Mouse (Mus musculus) induced T-regulatory cell, adult 2 months (primary cell): ENCODE results near the gene Lrrc49.

Source experiments
- DNase-seq: peaks from one replicate; pipeline ENCODE4 v3.0.0-alpha.2; 2012; ENCODE audit warnings: low read depth

Lrrc49 gene

DNA sequence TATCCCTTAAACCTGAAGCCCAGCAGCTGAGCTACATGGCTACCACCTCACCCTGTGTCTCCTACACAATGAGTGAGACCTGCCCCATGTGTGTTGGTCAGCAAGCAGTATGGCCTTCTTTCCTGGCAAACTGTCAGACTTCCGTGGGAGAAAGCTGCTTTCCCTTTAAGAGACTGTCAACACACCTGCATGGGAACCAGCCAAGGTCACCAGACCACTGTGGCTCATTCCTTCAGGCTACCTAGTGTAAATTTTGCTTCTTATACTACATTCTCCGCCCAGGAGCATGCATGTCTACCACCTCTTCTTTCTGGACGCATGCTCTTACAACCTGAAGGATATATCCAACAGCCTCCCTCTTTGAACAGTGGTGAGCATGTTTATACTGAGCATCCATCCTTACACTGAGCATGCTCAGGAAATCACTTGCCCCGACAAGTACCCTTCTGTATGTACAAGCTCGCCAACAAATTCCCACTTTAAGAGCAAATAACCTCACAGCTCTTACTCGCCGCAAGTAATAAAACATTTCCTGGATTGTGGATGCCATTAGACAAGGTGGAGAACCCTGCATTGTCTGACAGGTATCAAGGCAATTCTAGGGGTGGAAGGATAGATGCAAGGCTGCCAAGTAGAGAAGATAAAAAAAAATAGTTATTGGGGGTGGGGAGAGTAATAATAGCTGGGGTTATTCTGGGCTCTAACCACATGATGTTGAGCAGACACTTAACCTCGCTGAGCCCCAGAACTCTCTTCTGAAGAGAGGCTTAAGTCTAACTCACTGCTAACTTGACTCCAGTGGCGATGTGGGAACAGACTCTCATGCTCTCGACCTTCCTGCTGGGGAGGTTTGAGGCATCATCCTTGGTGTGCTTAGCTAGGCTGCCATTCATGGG lies 158.4 kb downstream of the Lrrc49 start:
- DNase-seq: no peak

DNA sequence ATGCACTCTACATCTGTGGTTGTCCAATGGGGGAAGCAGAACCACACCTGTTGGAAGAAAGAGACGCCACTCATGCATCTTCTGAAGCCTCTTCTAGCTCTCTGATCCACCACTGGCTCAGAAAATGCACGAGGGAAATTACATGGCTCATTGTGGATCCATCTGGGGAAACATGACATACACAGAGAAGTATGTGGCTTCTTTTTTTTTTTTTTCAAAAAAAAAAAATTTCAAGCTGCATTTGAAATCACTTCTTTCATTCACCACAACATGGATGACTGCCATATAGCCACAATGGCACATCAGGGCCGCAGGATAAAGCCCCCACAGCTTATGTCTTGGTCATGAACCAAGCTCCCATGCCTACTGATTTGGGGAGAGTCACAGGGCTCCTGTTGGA lies 159.7 kb downstream of the Lrrc49 start:
- DNase-seq: no peak

DNA sequence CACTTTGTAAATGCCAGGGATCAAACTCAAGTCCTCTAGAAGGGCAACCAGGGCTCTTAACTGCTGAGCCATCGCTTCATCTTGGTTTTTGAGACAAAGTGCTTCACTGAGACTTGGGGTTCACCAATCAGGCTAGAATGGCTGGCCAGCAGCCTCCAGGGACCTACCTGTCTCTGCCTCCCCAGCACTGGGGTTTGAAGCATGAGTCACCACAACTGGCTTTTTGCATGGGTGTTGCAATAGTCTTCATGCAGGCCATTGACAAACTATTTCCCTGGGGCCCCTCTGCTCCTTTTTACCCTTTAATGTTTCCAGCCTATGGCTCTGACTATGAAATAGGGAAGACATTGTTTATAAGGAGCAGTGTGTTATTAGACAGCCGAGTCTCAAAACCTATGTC lies 160.1 kb downstream of the Lrrc49 start:
- DNase-seq: no peak

DNA sequence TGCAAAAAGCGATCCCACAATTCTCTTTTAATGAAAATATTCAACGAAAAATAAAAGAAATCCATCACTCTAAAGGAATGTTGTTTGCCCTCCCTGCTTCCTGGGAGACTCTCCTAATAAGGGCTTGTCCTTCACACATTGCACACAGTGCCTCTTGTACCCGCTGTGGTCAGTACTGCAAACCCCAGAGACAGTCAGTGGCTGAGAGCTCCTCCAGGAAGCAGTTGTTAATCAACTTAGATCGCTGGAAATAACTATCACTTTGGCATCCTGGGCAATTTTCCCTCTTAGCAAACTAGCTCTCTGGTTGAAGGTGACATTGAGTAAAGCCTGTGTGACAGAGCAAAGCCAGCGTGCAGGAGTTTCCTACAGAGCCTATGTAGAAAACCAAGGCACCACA lies 160.9 kb downstream of the Lrrc49 start:
- DNase-seq: no peak

DNA sequence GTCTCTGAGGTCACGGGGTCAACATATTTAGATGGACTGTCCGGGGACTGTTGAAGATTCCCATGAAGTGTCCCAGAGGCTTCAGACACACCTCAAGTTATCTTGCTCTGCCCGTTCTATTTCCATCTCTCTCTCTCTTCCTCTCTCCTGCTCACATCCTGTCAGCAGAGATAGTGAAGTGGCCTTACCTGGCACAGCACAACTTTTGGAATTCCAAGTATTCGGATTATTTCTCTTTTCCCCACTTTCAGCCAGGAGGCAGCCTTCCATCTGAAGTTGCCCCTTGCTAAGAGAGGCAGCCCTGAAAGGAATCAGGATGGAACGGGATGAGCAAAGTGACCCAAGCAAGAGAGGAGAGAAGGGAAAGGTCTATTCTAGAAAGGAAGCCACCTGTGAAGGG lies 161.8 kb downstream of the Lrrc49 start:
- no peak for DNase-seq

DNA sequence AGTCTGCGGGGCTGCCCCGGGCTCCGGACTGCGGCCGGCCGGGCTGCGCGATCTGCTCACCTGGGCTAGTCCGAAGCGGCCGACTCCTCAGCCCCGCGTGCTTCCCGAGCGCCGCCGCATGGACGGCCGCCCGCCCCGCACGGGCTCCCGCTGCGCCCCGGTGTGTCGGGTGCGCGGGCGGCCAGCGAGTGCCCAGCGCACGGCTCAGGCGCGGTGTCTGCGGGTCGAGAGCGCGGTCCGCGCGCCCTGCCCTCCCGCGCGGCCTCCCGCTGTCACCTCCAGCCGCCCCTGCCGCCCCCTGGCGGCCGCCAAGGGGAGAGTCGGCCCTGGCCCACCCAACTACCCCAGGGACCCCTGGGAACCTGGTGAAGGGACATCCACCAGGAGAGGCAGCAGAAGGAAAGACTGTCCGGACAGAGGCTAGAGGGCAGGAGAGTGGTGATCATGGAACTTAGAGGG lies 166.1 kb downstream of the Lrrc49 start, which contains the start of gene Thsd4:
Thsd4 (minus strand) TSS at position 241 of the 459 bp plus-strand sequence.
- peak; percentile 8 for DNase-seq

DNA sequence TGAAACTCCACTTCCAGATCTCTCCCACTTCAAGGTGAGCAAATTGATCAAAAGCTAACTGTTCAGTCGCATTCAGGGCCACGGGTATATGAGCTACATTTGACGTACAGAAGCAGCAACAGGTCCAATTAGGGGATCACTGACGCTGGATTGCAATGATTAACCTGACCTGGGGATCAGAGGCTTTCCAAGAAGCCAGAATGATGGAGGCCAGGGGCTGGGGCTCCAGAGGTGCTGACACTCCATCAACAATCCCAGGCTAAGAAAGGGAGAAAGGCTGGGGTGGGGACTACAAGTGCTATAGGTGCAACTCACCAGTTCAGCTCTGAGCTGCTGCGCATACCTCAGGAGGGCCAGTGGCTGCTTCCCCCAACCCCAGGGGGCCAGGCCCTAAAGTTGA lies 166.8 kb downstream of the Lrrc49 start:
- DNase-seq: no peak

DNA sequence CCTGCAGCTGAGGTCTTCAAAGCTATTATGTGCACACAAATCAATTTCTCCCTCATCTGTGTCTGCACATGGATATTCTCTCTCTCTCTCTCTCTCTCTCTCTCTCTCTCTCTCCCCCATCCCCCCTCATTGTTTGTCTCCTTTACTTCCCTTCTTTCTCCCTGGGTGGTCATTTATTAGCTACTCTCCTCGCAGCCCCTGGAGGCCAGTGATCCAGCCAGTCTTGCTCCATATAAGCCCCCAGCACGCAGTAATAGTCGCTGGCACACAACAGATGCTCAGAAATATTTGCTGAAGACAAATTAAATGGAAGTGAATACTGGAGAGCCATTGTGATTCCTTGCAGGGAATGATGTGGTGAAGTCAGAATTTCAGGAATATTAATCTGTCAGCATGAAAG lies 168.4 kb downstream of the Lrrc49 start:
- DNase-seq: no peak
